Comparison of ENCODE assay signal across 27 mouse cellular contexts in genomic region chr6:88747296-88748040, GRCm38 (mm10). TPM values are rescaled to one million over a fixed set of nuclear protein-coding genes. Genes with fewer than 3 reads are reported as not detected.
A peak's percentile ranks its signal among the peaks of the same experiment; 100 is the strongest.
DNase-seq lines count a peak whose midpoint lies in the region; ATAC-seq and TF ChIP-seq lines count a peak whose summit lies in the region.
"Had no signal": no experiment of that assay in that cellular context is flagged by ENCODE, and none has a peak within 500 bp of the region (broad histone marks: within the 10 kb centered on the region; RNA-seq: fewer than 3 reads in every experiment).

No protein-coding gene starts in this region.

- DNase-seq in lung, postnatal 36 days = peak; percentile 35
- DNase-seq in lung, postnatal 10 days = no peak
- DNase-seq in adipocyte (ENCODE audit: low spot score) = no peak
- DNase-seq in frontal cortex, postnatal 36 days (ENCODE audit: low spot score in 2 of 2) = no peak
- DNase-seq: adrenal gland, postnatal 14 days; B cell, adult 2 months; cerebellum, adult 9-10 months; forebrain, postnatal 0 days; gastrocnemius, postnatal 36 days; heart, postnatal 36 days; kidney, postnatal 36 days; layer of hippocampus, postnatal 36 days; lung, adult 2 months; midbrain, embryonic 14.5 days; retina, postnatal 1 day; thymus, postnatal 25 days had no signal

- H3K4me2 ChIP-seq in intestine, postnatal 0 days (replicated peaks; ENCODE audit: low read depth) = no peak overlapping the region
- H3K4me2 ChIP-seq: heart, embryonic 15.5 days; limb, embryonic 12.5 days; neural tube, embryonic 12.5 days had no signal

- no peak for TF ChIP-seq CTCF in intestine, postnatal 0 days (IDR thresholded peaks at IDR 0.05; ENCODE audit: low read depth)

- peak; percentile 40 to 64; a peak in 2 of 4 replicates for ATAC-seq in hematopoietic stem cell, adult 5-6 weeks (replicated peaks in 1 of 2; ENCODE audit: insufficient read depth in 1 of 2, low FRiP score in 2 of 2, low TSS enrichment in 1 of 2, low read depth in 1 of 2, poor library complexity in 2 of 2, severe bottlenecking in 2 of 2)
- ATAC-seq in intestine, postnatal 0 days = no peak
- ATAC-seq: forebrain, postnatal 0 days; hindbrain, embryonic 16.5 days; intestine, embryonic 16.5 days had no signal

- 76% methylated on average over 12 of the region's 12 CpGs for WGBS in intestine, postnatal 0 days

- H3K36me3 ChIP-seq in megakaryocyte, embryonic 14.5 days (replicated peaks; ENCODE audit: low read length) = no peaks in the 10 kb centered on the region
- no peaks in the 10 kb centered on the region for H3K36me3 ChIP-seq in intestine, postnatal 0 days (ENCODE audit: control insufficient read depth, insufficient read depth)
- H3K36me3 ChIP-seq: embryonic facial prominence, embryonic 10.5 days; heart, embryonic 15.5 days; limb, embryonic 12.5 days; neural tube, embryonic 12.5 days had no signal

- peaks cover 70% of the 10 kb centered on the region for H3K27me3 ChIP-seq in megakaryocyte, embryonic 14.5 days (replicated peaks)
- H3K27me3 ChIP-seq in intestine, postnatal 0 days (replicated peaks; ENCODE audit: control insufficient read depth, insufficient read depth, low read length) = no peaks in the 10 kb centered on the region
- H3K27me3 ChIP-seq: heart, embryonic 15.5 days; limb, embryonic 12.5 days; neural tube, embryonic 12.5 days had no signal

- peak overlapping the region; percentile 17 for H3K4me3 ChIP-seq in megakaryocyte, embryonic 14.5 days (replicated peaks)
- H3K4me3 ChIP-seq in intestine, postnatal 0 days (ENCODE audit: low read depth, low read length) = no peak overlapping the region
- H3K4me3 ChIP-seq: embryonic facial prominence, embryonic 10.5 days; heart, embryonic 15.5 days; limb, embryonic 12.5 days; neural tube, embryonic 12.5 days had no signal

- no peak overlapping the region for H3K27ac ChIP-seq in intestine, postnatal 0 days (ENCODE audit: low read depth, low read length)
- H3K27ac ChIP-seq: embryonic facial prominence, embryonic 10.5 days; heart, embryonic 15.5 days; limb, embryonic 12.5 days; macrophage; neural tube, embryonic 12.5 days had no signal

- H3K9ac ChIP-seq in intestine, postnatal 0 days (ENCODE audit: low read depth, low read length) = no peak overlapping the region
- H3K9ac ChIP-seq: forebrain, postnatal 0 days; heart, embryonic 15.5 days; limb, embryonic 12.5 days; neural tube, embryonic 12.5 days had no signal

- H3K9me3 ChIP-seq in megakaryocyte, embryonic 14.5 days = peaks cover 20% of the 10 kb centered on the region
- peaks cover 3% of the 10 kb centered on the region; the same call in 1 of the 2 replicates for H3K9me3 ChIP-seq in intestine, postnatal 0 days (ENCODE audit: control insufficient read depth)
- H3K9me3 ChIP-seq: embryonic facial prominence, embryonic 10.5 days; heart, embryonic 15.5 days; limb, embryonic 12.5 days; neural tube, embryonic 12.5 days had no signal

- peaks cover 11% of the 10 kb centered on the region for H3K4me1 ChIP-seq in megakaryocyte, embryonic 14.5 days
- no peaks in the 10 kb centered on the region for H3K4me1 ChIP-seq in intestine, postnatal 0 days (replicated peaks; ENCODE audit: control insufficient read depth, insufficient read depth, low read length)

RNA-seq across cellular contexts. Expression of gene Mgll, which starts 23.3 kb away (rescaled TPM):
- total RNA-seq in hematopoietic stem cell, adult 5-6 weeks (2017) = 0.55 and 1.1 TPM in 2 replicates
- 3.9 and 6.7 TPM in 2 replicates for polyA plus RNA-seq in megakaryocyte, embryonic 14.5 days (2012; ENCODE audit: insufficient read depth, low replicate concordance)
- 65.4 and 78.2 TPM in 2 replicates for polyA plus RNA-seq in intestine, postnatal 0 days (2015; fragmentation: Nextera tagmentation; extraction: Ambion mirVana)
- total RNA-seq: MEL had no signal
